Mouse (Mus musculus): ENCODE measurements around the gene Dhx30. TPM values are rescaled to one million over a fixed set of nuclear protein-coding genes. Genes with fewer than 3 reads are reported as not detected.

The Dhx30 gene
- polyA plus RNA-seq, 1 experiment from 2014 or later, result 37.7 TPM

- Histone ChIP-seq H3K4me1 (replicated peaks; ENCODE audit: control insufficient read depth, insufficient read depth, low read length) (no peaks in the 10 kb centered on the region), H3K36me3 (ENCODE audit: control insufficient read depth, insufficient read depth) (no peaks in the 10 kb centered on the region), H3K9ac (ENCODE audit: low read depth, low read length) (no peak overlapping the region), H3K9me3 (ENCODE audit: control insufficient read depth) (no peaks in the 10 kb centered on the region), H3K27ac (ENCODE audit: low read depth, low read length) (no peak overlapping the region), H3K4me3 (ENCODE audit: low read depth, low read length) (no peak overlapping the region), H3K4me2 (replicated peaks; ENCODE audit: low read depth) (no peak overlapping the region), H3K27me3 (replicated peaks; ENCODE audit: control insufficient read depth, insufficient read depth, low read length) (no peaks in the 10 kb centered on the region)
- no peak for TF ChIP-seq CTCF (IDR thresholded peaks at IDR 0.05; ENCODE audit: low read depth)
- ATAC-seq, result no peak
Measured at GRCm38 (mm10) chr9:110045763-110046377, 71.8 kb downstream of the Dhx30 start.

GRCm38 (mm10) chr9:110044373-110044772, 73.3 kb downstream of the Dhx30 start:
- peaks cover 10% of the 10 kb centered on the region for H3K36me3 ChIP-seq (ENCODE audit: control insufficient read depth, insufficient read depth)
- H3K4me3 ChIP-seq (ENCODE audit: low read depth, low read length), result no peak overlapping the region
- 96% methylated on average over 4 of the region's 4 CpGs for WGBS
- no peaks in the 10 kb centered on the region for H3K9me3 ChIP-seq (ENCODE audit: control insufficient read depth)
- H3K27ac ChIP-seq (ENCODE audit: low read depth, low read length), result no peak overlapping the region
- H3K9ac ChIP-seq (ENCODE audit: low read depth, low read length), result no peak overlapping the region
- no peak for ATAC-seq
- H3K27me3 ChIP-seq (replicated peaks; ENCODE audit: control insufficient read depth, insufficient read depth, low read length), result no peaks in the 10 kb centered on the region
- TF ChIP-seq CTCF (IDR thresholded peaks at IDR 0.05; ENCODE audit: low read depth), result no peak
- no peak overlapping the region for H3K4me2 ChIP-seq (replicated peaks; ENCODE audit: low read depth)
- H3K4me1 ChIP-seq (replicated peaks; ENCODE audit: control insufficient read depth, insufficient read depth, low read length), result no peaks in the 10 kb centered on the region

GRCm38 (mm10) chr9:110038485-110038884, 79.1 kb downstream of the Dhx30 start:
- ATAC-seq, result no peak
- Histone ChIP-seq H3K9me3 (ENCODE audit: control insufficient read depth) (no peaks in the 10 kb centered on the region), H3K27me3 (replicated peaks; ENCODE audit: control insufficient read depth, insufficient read depth, low read length) (no peaks in the 10 kb centered on the region), H3K36me3 (ENCODE audit: control insufficient read depth, insufficient read depth) (peaks cover 37% of the 10 kb centered on the region), H3K4me2 (replicated peaks; ENCODE audit: low read depth) (no peak overlapping the region), H3K27ac (ENCODE audit: low read depth, low read length) (no peak overlapping the region), H3K9ac (ENCODE audit: low read depth, low read length) (no peak overlapping the region), H3K4me1 (replicated peaks; ENCODE audit: control insufficient read depth, insufficient read depth, low read length) (no peaks in the 10 kb centered on the region), H3K4me3 (ENCODE audit: low read depth, low read length) (no peak overlapping the region)
- WGBS, result 98% methylated on average over 2 of the region's 2 CpGs
- no peak for TF ChIP-seq CTCF (IDR thresholded peaks at IDR 0.05; ENCODE audit: low read depth)

GRCm38 (mm10) chr9:110037895-110038294, 79.7 kb downstream of the Dhx30 start:
- no peak for ATAC-seq
- Histone ChIP-seq H3K4me2 (replicated peaks; ENCODE audit: low read depth) (no peak overlapping the region), H3K4me1 (replicated peaks; ENCODE audit: control insufficient read depth, insufficient read depth, low read length) (no peaks in the 10 kb centered on the region), H3K27ac (ENCODE audit: low read depth, low read length) (no peak overlapping the region), H3K9me3 (ENCODE audit: control insufficient read depth) (no peaks in the 10 kb centered on the region), H3K9ac (ENCODE audit: low read depth, low read length) (no peak overlapping the region), H3K4me3 (ENCODE audit: low read depth, low read length) (no peak overlapping the region), H3K36me3 (ENCODE audit: control insufficient read depth, insufficient read depth) (peaks cover 37% of the 10 kb centered on the region), H3K27me3 (replicated peaks; ENCODE audit: control insufficient read depth, insufficient read depth, low read length) (no peaks in the 10 kb centered on the region)
- TF ChIP-seq CTCF (IDR thresholded peaks at IDR 0.05; ENCODE audit: low read depth), result no peak
- WGBS, result 84% methylated on average over 8 of the region's 8 CpGs

GRCm38 (mm10) chr9:110035091-110035490, 82.5 kb downstream of the Dhx30 start:
- no peaks in the 10 kb centered on the region for H3K27me3 ChIP-seq (replicated peaks; ENCODE audit: control insufficient read depth, insufficient read depth, low read length)
- H3K4me1 ChIP-seq (replicated peaks; ENCODE audit: control insufficient read depth, insufficient read depth, low read length), result no peaks in the 10 kb centered on the region
- peaks cover 31% of the 10 kb centered on the region for H3K36me3 ChIP-seq (ENCODE audit: control insufficient read depth, insufficient read depth)
- 82% methylated on average over 4 of the region's 4 CpGs for WGBS
- H3K27ac ChIP-seq (ENCODE audit: low read depth, low read length), result no peak overlapping the region
- TF ChIP-seq CTCF (IDR thresholded peaks at IDR 0.05; ENCODE audit: low read depth), result no peak
- no peak overlapping the region for H3K9ac ChIP-seq (ENCODE audit: low read depth, low read length)
- H3K9me3 ChIP-seq (ENCODE audit: control insufficient read depth), result no peaks in the 10 kb centered on the region
- no peak for ATAC-seq
- no peak overlapping the region for H3K4me2 ChIP-seq (replicated peaks; ENCODE audit: low read depth)
- H3K4me3 ChIP-seq (ENCODE audit: low read depth, low read length), result no peak overlapping the region

Other genes starting within 250 kb of the Dhx30 start
- gene Cdc25a, start 242.3 kb downstream of the Dhx30 start, polyA plus RNA-seq (2015; fragmentation: Nextera tagmentation; extraction: Ambion mirVana), result 21.3 and 25.9 TPM in 2 replicates
- 26.0 and 28.4 TPM in 2 replicates for gene Map4, start 186.4 kb downstream of the Dhx30 start, polyA plus RNA-seq (2015; fragmentation: Nextera tagmentation; extraction: Ambion mirVana)
- 21.6 and 23.3 TPM in 2 replicates for gene Smarcc1, start 122 bp downstream of the Dhx30 start, polyA plus RNA-seq (2015; fragmentation: Nextera tagmentation; extraction: Ambion mirVana)
- gene Cspg5, start 126.0 kb upstream of the Dhx30 start, polyA plus RNA-seq (2015; fragmentation: Nextera tagmentation; extraction: Ambion mirVana), result 2.9 and 3.2 TPM in 2 replicates
- gene Elp6, start 187.3 kb upstream of the Dhx30 start, polyA plus RNA-seq (2015; fragmentation: Nextera tagmentation; extraction: Ambion mirVana), result 6.3 and 7.5 TPM in 2 replicates
- gene Scap, start 215.5 kb upstream of the Dhx30 start, polyA plus RNA-seq (2015; fragmentation: Nextera tagmentation; extraction: Ambion mirVana), result 14.9 and 15.7 TPM in 2 replicates

All from intestine, postnatal 0 days (tissue).